Mouse (Mus musculus): ENCODE data around the gene Itga2. TPM values are rescaled to one million over a fixed set of nuclear protein-coding genes. Genes with fewer than 3 reads are reported as not detected.

Itga2 gene
- total and polyA plus RNA-seq, 3 experiments, result not detected

DNA sequence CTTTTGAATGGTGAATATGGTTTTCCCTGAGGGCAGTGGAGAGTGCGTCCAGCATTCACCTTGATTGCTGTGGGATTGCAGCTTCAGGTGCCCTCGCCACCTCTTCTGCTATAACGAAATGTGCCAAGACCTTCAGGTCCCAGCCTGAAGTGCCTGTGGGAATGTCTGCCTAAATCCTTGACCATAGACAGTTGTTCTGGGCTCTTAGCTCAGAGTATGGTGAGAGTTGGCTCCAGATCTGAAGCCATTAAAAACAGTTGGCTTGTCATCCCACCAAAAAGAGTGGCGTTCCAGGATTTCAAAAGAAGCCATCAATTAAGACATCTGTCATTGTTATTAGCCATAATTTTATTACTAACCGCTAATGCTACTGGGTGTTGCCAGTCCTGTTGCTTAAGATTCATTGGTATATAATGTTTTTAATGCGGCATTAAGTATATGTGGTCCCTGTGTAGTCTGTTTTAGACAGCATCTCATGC, 106.5 kb downstream of the Itga2 start:
- no peaks in the 10 kb centered on the region for H3K9me3 ChIP-seq (replicated peaks; ENCODE audit: low read length)
- no peak overlapping the region for H3K9ac ChIP-seq (ENCODE audit: insufficient read depth, low read depth)
- no peaks in the 10 kb centered on the region for H3K79me2 ChIP-seq (replicated peaks; ENCODE audit: control insufficient read depth, extremely low read depth, insufficient read depth, poor library complexity, severe bottlenecking)
- H3K4me2 ChIP-seq (ENCODE audit: insufficient read depth, low read depth, poor library complexity, severe bottlenecking), result no peak overlapping the region
- H3K4me1 ChIP-seq (ENCODE audit: control insufficient read depth in 1 of 2, insufficient read depth in 2 of 2), result no peaks in the 10 kb centered on the region
- H3K27ac ChIP-seq (ENCODE audit: insufficient read depth, low read depth), result no peak overlapping the region
- in situ Hi-C loops (cut with MboI; ENCODE audit: low pct_ligation_motif_present, low pct_unique_long_range_greater_than_20kb, low sequenced_read_pairs) (loop anchor here (5.0 kb wide), 1 partner anchor 137 kb away; no protein-coding TSS in a partner anchor), dilution Hi-C loops (cut with MboI; ENCODE audit: extremely low pct_ligation_motif_present, extremely low pct_unique_long_range_greater_than_20kb, low sequenced_read_pairs) (no loop called here)
- TF ChIP-seq MXI1 (IDR thresholded peaks at IDR 0.05; ENCODE audit: low read depth, low read length), result no peak
- no peak for DNase-seq (ENCODE audit: extremely low read depth)
- no peaks in the 10 kb centered on the region for H3K27me3 ChIP-seq (replicated peaks)
- H3K4me3 ChIP-seq (replicated peaks in 1 of 3; ENCODE audit: low read depth in 2 of 3, low read length in 2 of 3, poor library complexity in 1 of 3), result no peak overlapping the region
- peaks cover 47 to 79% of the 10 kb centered on the region in 2 experiments for H3K36me3 ChIP-seq (replicated peaks in 1 of 2; ENCODE audit: control insufficient read depth in 1 of 2, insufficient read depth in 1 of 2, low read length in 1 of 2)

DNA sequence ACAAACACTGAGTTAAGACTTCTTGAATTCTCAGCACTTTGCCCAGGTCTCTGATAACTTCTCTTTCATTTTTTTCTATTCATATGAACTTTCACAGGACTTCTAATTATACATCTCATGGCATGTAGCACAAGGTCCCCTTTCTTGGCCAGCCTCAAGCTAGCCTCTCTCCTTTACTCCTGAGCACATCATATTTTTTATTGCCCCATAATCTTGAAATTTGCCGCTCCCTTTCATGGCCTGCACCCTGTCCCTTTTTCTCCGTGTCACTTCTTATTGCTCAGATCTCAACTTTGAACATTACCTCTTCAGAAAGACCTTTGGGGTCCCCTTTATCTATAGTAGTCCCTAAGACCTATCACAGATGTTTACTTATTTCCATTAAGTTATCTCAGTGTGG, 109.0 kb downstream of the Itga2 start:
- peaks cover 2 to 7% of the 10 kb centered on the region in 2 experiments; a peak in 2 of 4 replicates for H3K4me1 ChIP-seq (ENCODE audit: control insufficient read depth in 1 of 2, insufficient read depth in 2 of 2)
- no peak overlapping the region for H3K27ac ChIP-seq (ENCODE audit: insufficient read depth, low read depth)
- H3K27me3 ChIP-seq (replicated peaks), result no peaks in the 10 kb centered on the region
- no peak for DNase-seq (ENCODE audit: extremely low read depth)
- peaks cover 38 to 65% of the 10 kb centered on the region in 2 experiments for H3K36me3 ChIP-seq (replicated peaks in 1 of 2; ENCODE audit: control insufficient read depth in 1 of 2, insufficient read depth in 1 of 2, low read length in 1 of 2)
- H3K9me3 ChIP-seq (replicated peaks; ENCODE audit: low read length), result no peaks in the 10 kb centered on the region
- H3K9ac ChIP-seq (ENCODE audit: insufficient read depth, low read depth), result no peak overlapping the region
- no peak for TF ChIP-seq SIN3A (IDR thresholded peaks at IDR 0.05; ENCODE audit: low read length)
- no peak for TF ChIP-seq ZKSCAN1 (IDR thresholded peaks at IDR 0.05; ENCODE audit: borderline replicate concordance, low read depth, low read length)
- no peak for TF ChIP-seq USF2 (conservative IDR thresholded peaks at IDR 0.05; ENCODE audit: low read depth, low read length)
- TF ChIP-seq EP300 (IDR thresholded peaks at IDR 0.05; ENCODE audit: low read length), result no peak
- TF ChIP-seq PAX5 (IDR thresholded peaks at IDR 0.05; ENCODE audit: low read length), result no peak
- TF ChIP-seq ZNF384 (IDR thresholded peaks at IDR 0.05; ENCODE audit: low read depth, low read length), result no peak
- no peak for TF ChIP-seq TCF12 (IDR thresholded peaks at IDR 0.05; ENCODE audit: low read depth, low read length)
- TF ChIP-seq TBP (conservative IDR thresholded peaks at IDR 0.05; ENCODE audit: low read depth, low read length), result no peak
- TF ChIP-seq ETS1 (conservative IDR thresholded peaks at IDR 0.05; ENCODE audit: low read depth, low read length), result no peak
- no peak for TF ChIP-seq ZC3H11A (IDR thresholded peaks at IDR 0.05; ENCODE audit: low read depth, low read length)
- no peak for TF ChIP-seq MXI1 (IDR thresholded peaks at IDR 0.05; ENCODE audit: low read depth, low read length)
- TF ChIP-seq ELF1 (IDR thresholded peaks at IDR 0.05; ENCODE audit: low read depth, low read length), result no peak
- TF ChIP-seq MEF2A (IDR thresholded peaks at IDR 0.05; ENCODE audit: borderline replicate concordance, low read depth, low read length), result no peak
- no peak for TF ChIP-seq SMC3 (IDR thresholded peaks at IDR 0.05; ENCODE audit: low read depth, low read length)
- no peak for TF ChIP-seq JUND (conservative IDR thresholded peaks at IDR 0.05; ENCODE audit: low read depth, low read length)
- TF ChIP-seq CTCF (conservative IDR thresholded peaks at IDR 0.05 in 1 of 2, IDR thresholded peaks at IDR 0.05 in 1 of 2; ENCODE audit: low read depth in 2 of 2, low read length in 2 of 2), result no peak
- no peak for TF ChIP-seq KAT2A (IDR thresholded peaks at IDR 0.05; ENCODE audit: insufficient replicate concordance, low read length)
- TF ChIP-seq NELFE (IDR thresholded peaks at IDR 0.05; ENCODE audit: low read depth, low read length), result no peak
- no peak overlapping the region for H3K4me2 ChIP-seq (ENCODE audit: insufficient read depth, low read depth, poor library complexity, severe bottlenecking)
- in situ Hi-C loops (cut with MboI; ENCODE audit: low pct_ligation_motif_present, low pct_unique_long_range_greater_than_20kb, low sequenced_read_pairs) (no loop called here), dilution Hi-C loops (cut with MboI; ENCODE audit: extremely low pct_ligation_motif_present, extremely low pct_unique_long_range_greater_than_20kb, low sequenced_read_pairs) (no loop called here)
- no peak overlapping the region for H3K4me3 ChIP-seq (replicated peaks in 1 of 3; ENCODE audit: low read depth in 2 of 3, low read length in 2 of 3, poor library complexity in 1 of 3)
- peaks cover 10% of the 10 kb centered on the region for H3K79me2 ChIP-seq (replicated peaks; ENCODE audit: control insufficient read depth, extremely low read depth, insufficient read depth, poor library complexity, severe bottlenecking)
